Mouse (Mus musculus) limb, embryonic 11.5 days (tissue): ENCODE data around the gene Ccdc188. TPM values are rescaled to one million over a fixed set of nuclear protein-coding genes. Genes with fewer than 3 reads are reported as not detected.
A peak's percentile ranks its signal among the peaks of the same experiment; 100 is the strongest.

Source experiments
- ATAC-seq: fragments of 200-750 bp; cut with Nextera tagmentation; 2 replicates; pipeline ENCODE4 v1.8.0; 2017; ENCODE audit warnings: low read depth; ENCODE audit not compliant: insufficient number of reproducible peaks, low FRiP score, low TSS enrichment
- DNase-seq: peaks from one replicate; pipeline ENCODE4 v3.0.0-alpha.2; 2015; ENCODE audit warnings: low spot score
- H3K27ac ChIP-seq: fragments of 300-500 bp; sonication (generic); replicated peaks from 2 replicates; pipeline ENCODE4 v1.5.1; 2014; ENCODE audit warnings: low read depth, mild to moderate bottlenecking, low read length
- H3K27me3 ChIP-seq: fragments of 300-500 bp; sonication (generic); 2 replicates; pipeline ENCODE4 v1.6.1; 2014; ENCODE audit warnings: mild to moderate bottlenecking, low read length, mixed read lengths; ENCODE audit not compliant: control insufficient read depth, insufficient read depth
- H3K36me3 ChIP-seq: fragments of 300-500 bp; sonication (generic); 2 replicates; pipeline ENCODE4 v1.6.1; 2014; ENCODE audit warnings: mild to moderate bottlenecking, low read length, moderate library complexity, mixed read lengths; ENCODE audit not compliant: control insufficient read depth, insufficient read depth
- H3K4me1 ChIP-seq: fragments of 300-500 bp; sonication (generic); 2 replicates; pipeline ENCODE4 v1.6.1; 2014; ENCODE audit warnings: low read length, mixed read lengths; ENCODE audit not compliant: control insufficient read depth, insufficient read depth
- H3K4me2 ChIP-seq: fragments of 300-500 bp; sonication (generic); 2 replicates; pipeline ENCODE4 v1.6.1; 2014; ENCODE audit warnings: low read depth, mild to moderate bottlenecking, moderate library complexity; ENCODE audit not compliant: severe bottlenecking
- H3K4me3 ChIP-seq: fragments of 300-500 bp; sonication (generic); 2 replicates; pipeline ENCODE4 v1.5.1; 2014; ENCODE audit warnings: low read depth, low read length
- H3K9ac ChIP-seq: fragments of 300-500 bp; sonication (generic); 2 replicates; pipeline ENCODE4 v1.6.1; 2014; ENCODE audit warnings: mild to moderate bottlenecking, low read length
- H3K9me3 ChIP-seq: fragments of 300-500 bp; sonication (generic); 2 replicates; pipeline ENCODE4 v1.6.1; 2016; ENCODE audit warnings: low read length; ENCODE audit not compliant: control insufficient read depth
- whole genome bisulfite sequencing: fragments of 180-500 bp; shearing (Covaris S2); extraction: QIAGEN DNeasy Blood & Tissue Kit; methylation state at CpG from one replicate; pipeline ENCODE4 v1.1.7; 2014; 5-methylcytosine and 5-hydroxymethylcytosine counted together
- polyA plus RNA-seq: library from polyadenylated mRNA; unstranded; fragments of >200 nt; fragmentation: Nextera tagmentation; extraction: Ambion mirVana; gene quantifications from 2 replicates; pipeline ENCODE4 v1.2.1, GENCODE M21; 2014

Ccdc188 gene
- polyA plus RNA-seq, 1 experiment from 2014 or later, result not detected

GRCm38 (mm10) chr16:18179591-18179990 lies 38.1 kb upstream of the Ccdc188 start:
- no peaks in the 10 kb centered on the region for H3K36me3 ChIP-seq
- no peaks in the 10 kb centered on the region for H3K9me3 ChIP-seq
- no peak for DNase-seq
- ATAC-seq, result no peak
- no peak overlapping the region; the same call in 1 of the 2 replicates for H3K9ac ChIP-seq
- H3K4me2 ChIP-seq, result no peak overlapping the region
- WGBS, result 33% methylated on average over 2 of the region's 2 CpGs
- H3K27me3 ChIP-seq, result no peaks in the 10 kb centered on the region
- no peak overlapping the region for H3K27ac ChIP-seq
- peaks cover 41% of the 10 kb centered on the region for H3K4me1 ChIP-seq
- no peak overlapping the region for H3K4me3 ChIP-seq

DNA sequence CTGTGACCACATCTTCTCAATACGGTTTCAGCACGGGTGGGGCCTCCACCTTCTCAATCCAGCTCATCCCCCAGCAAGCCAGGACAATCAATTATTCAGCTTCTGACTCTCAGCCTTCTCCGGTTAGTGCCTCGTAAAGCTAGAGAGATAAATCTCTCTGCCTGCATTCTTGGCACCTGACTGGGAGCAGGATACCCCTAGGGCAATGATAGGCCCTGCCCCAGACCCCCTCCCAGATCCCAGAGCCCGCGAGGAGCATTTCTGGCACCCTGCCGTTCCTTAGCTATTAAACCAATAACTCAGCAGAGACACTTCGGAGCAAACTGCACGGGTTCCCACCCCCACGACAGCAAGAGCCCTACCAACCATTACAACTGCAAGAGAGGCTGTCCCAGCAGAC lies 36.3 kb upstream of the Ccdc188 start:
- no peak for ATAC-seq
- no peaks in the 10 kb centered on the region for H3K9me3 ChIP-seq
- H3K4me1 ChIP-seq, result peaks cover 42% of the 10 kb centered on the region
- no peak for DNase-seq
- 12% methylated on average over 10 of the region's 10 CpGs for WGBS
- H3K4me2 ChIP-seq, result no peak overlapping the region
- no peak overlapping the region for H3K4me3 ChIP-seq
- H3K36me3 ChIP-seq, result no peaks in the 10 kb centered on the region
- H3K27me3 ChIP-seq, result no peaks in the 10 kb centered on the region
- no peak overlapping the region for H3K9ac ChIP-seq
- H3K27ac ChIP-seq, result no peak overlapping the region

DNA sequence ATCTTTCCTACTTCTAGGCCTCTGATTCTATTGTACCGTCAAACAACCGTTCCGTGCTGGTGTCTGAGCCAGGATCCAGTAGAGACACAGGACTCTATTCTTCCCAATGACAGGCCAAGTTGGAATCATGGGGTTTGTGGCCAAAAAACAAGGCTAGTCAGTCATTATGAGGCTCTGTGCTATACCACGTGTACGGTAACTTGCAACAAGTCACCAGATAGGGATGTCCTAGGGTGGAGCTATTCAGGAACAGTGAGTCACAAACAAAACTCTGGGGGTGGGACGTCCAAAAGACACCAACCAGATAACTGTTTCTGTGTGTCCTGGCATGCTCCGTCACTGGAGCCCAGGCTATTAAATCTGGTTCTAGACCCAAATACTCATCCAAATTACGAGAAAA lies 34.9 kb upstream of the Ccdc188 start:
- H3K27ac ChIP-seq, result no peak overlapping the region
- no peak overlapping the region for H3K4me3 ChIP-seq
- H3K36me3 ChIP-seq, result no peaks in the 10 kb centered on the region
- peaks cover 46% of the 10 kb centered on the region for H3K4me1 ChIP-seq
- 89% methylated on average over 8 of the region's 8 CpGs for WGBS
- DNase-seq (no peak), ATAC-seq (no peak)
- H3K9ac ChIP-seq, result no peak overlapping the region
- H3K4me2 ChIP-seq, result no peak overlapping the region
- H3K27me3 ChIP-seq, result no peaks in the 10 kb centered on the region
- no peaks in the 10 kb centered on the region for H3K9me3 ChIP-seq

- 0 out of 2 replicates have a peak overlapping the region, but pooled peaks have one; percentile 8 for H3K4me2 ChIP-seq
- no peak overlapping the region for H3K4me3 ChIP-seq
- H3K27me3 ChIP-seq, result no peaks in the 10 kb centered on the region
- H3K27ac ChIP-seq, result peak overlapping the region; percentile 78
- peaks cover 36% of the 10 kb centered on the region for H3K4me1 ChIP-seq
- peak; percentile 87 for ATAC-seq
- peak; percentile 73 for DNase-seq
- H3K36me3 ChIP-seq, result no peaks in the 10 kb centered on the region
- WGBS, result 15% methylated on average over 8 of the region's 8 CpGs
- no peaks in the 10 kb centered on the region for H3K9me3 ChIP-seq
- H3K9ac ChIP-seq, result no peak overlapping the region; the same call in 1 of the 2 replicates
Measured at GRCm38 (mm10) chr16:18185715-18186449, 31.8 kb upstream of the Ccdc188 start.

- WGBS, result 90% methylated on average over 4 of the region's 4 CpGs
- no peaks in the 10 kb centered on the region for H3K36me3 ChIP-seq
- DNase-seq (no peak), ATAC-seq (no peak)
- H3K9ac ChIP-seq, result no peak overlapping the region
- H3K27me3 ChIP-seq, result no peaks in the 10 kb centered on the region
- no peaks in the 10 kb centered on the region for H3K9me3 ChIP-seq
- H3K27ac ChIP-seq, result peak overlapping the region; percentile 78
- peaks cover 27% of the 10 kb centered on the region for H3K4me1 ChIP-seq
- no peak overlapping the region for H3K4me2 ChIP-seq
- H3K4me3 ChIP-seq, result no peak overlapping the region
Measured at GRCm38 (mm10) chr16:18186798-18187197, 30.9 kb upstream of the Ccdc188 start.

GRCm38 (mm10) chr16:18187221-18187620 lies 30.5 kb upstream of the Ccdc188 start:
- Histone ChIP-seq H3K27me3 (no peaks in the 10 kb centered on the region), H3K4me2 (no peak overlapping the region), H3K9ac (no peak overlapping the region), H3K27ac (no peak overlapping the region), H3K36me3 (no peaks in the 10 kb centered on the region), H3K4me1 (peaks cover 24% of the 10 kb centered on the region), H3K9me3 (no peaks in the 10 kb centered on the region), H3K4me3 (no peak overlapping the region)
- DNase-seq (no peak), ATAC-seq (no peak)
- 86% methylated on average over 3 of the region's 3 CpGs for WGBS

GRCm38 (mm10) chr16:18191006-18191405 lies 26.7 kb upstream of the Ccdc188 start:
- Histone ChIP-seq H3K36me3 (no peaks in the 10 kb centered on the region), H3K4me3 (no peak overlapping the region), H3K9me3 (no peaks in the 10 kb centered on the region), H3K4me1 (peaks cover 23% of the 10 kb centered on the region), H3K9ac (no peak overlapping the region), H3K4me2 (no peak overlapping the region), H3K27me3 (no peaks in the 10 kb centered on the region), H3K27ac (no peak overlapping the region)
- DNase-seq, result no peak
- ATAC-seq, result no peak
- 91% methylated on average over 2 of the region's 2 CpGs for WGBS

GRCm38 (mm10) chr16:18194208-18194985 lies 23.3 kb upstream of the Ccdc188 start:
- H3K9ac ChIP-seq, result no peak overlapping the region
- no peak overlapping the region for H3K4me2 ChIP-seq
- DNase-seq (no peak), ATAC-seq (no peak)
- H3K4me3 ChIP-seq, result no peak overlapping the region
- 64% methylated on average over 15 of the region's 15 CpGs for WGBS
- H3K36me3 ChIP-seq, result no peaks in the 10 kb centered on the region
- no peak overlapping the region for H3K27ac ChIP-seq
- peaks cover 44% of the 10 kb centered on the region for H3K4me1 ChIP-seq
- H3K9me3 ChIP-seq, result no peaks in the 10 kb centered on the region
- no peaks in the 10 kb centered on the region for H3K27me3 ChIP-seq
